Mouse (Mus musculus): ENCODE results near the gene Fam133b.

DNA sequence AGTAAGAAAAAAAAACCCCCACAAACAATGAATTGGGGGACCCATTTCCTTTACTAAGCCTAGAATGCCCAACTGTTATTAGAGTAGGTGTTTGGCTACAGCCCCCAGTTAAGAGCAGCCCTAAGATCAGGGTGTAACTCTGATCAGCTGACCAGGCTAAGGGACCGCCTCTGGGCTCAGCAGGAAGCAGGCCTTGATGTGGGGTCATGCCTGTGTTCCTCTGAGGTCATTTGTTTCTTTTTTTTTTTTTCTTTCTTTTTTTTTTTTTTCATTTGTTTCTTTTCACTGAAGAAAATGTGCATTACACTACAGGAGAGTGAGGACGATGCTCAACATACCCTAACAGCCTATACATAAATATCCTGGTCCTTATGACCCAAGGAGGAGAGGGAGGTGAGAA is 34.3 kb downstream of the Fam133b start:
- TF ChIP-seq EP300 (IDR thresholded peaks at IDR 0.05; ENCODE audit: insufficient read depth, low read depth, low read length) (no peak), CTCF (IDR thresholded peaks at IDR 0.05; ENCODE audit: low read depth, low read length) (no peak)

Data from ES-Bruce4 (cell line).